Comparison of ENCODE assay signal across 9 mouse cellular contexts in the genomic region with DNA sequence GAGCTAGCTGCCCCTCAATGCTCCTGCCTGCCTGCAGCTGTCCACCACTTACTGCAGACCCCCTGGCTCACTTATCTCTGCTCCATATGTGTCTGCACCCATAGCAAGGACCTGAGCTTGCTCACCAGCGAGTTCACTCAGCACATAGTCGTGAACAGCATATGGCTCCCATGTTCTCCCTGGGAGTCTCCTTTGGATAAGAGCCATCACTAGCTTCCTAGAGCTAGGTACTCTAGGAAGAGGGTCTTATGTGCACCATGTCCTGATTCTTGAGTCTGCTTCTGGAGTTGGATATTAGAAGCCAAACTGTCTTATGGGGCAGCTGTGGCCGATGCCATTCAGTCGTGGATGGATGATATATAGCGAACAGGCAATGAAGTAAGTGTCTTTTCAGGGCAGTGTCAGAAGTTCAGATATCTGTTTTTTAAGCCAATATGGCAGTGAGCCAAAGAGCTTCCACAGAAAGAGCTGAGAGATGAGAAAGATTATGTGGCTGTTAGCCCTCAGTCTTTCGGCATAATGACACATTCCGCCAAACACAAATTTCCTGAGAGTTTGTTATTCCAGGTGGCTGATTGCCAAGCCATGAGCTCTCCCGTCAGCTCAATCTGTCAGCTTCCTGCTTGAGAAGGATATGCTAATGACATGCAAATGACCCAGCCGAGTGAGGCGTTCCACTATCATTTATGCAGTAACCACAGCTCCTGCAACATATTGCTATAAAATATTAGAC.
DNase-seq lines count a peak whose midpoint lies in the region; ATAC-seq and TF ChIP-seq lines count a peak whose summit lies in the region.
"Had no signal": no experiment of that assay in that cellular context is flagged by ENCODE, and none has a peak within 500 bp of the region (broad histone marks: within the 10 kb centered on the region; RNA-seq: fewer than 3 reads in every experiment).

No protein-coding gene starts in this region.

- WGBS in forebrain, postnatal 0 days: 11% methylated on average over 10 of the region's 10 CpGs
- WGBS in limb, embryonic 14.5 days: 45% methylated on average over 10 of the region's 10 CpGs

- no peaks in the 10 kb centered on the region for H3K9me3 ChIP-seq in forebrain, postnatal 0 days (ENCODE audit: low read length)
- no peaks in the 10 kb centered on the region for H3K9me3 ChIP-seq in limb, embryonic 14.5 days (ENCODE audit: control insufficient read depth, low read length)
- H3K9me3 ChIP-seq: liver, embryonic 15.5 days had no signal

- peaks cover 15% of the 10 kb centered on the region; the same call in 1 of the 2 replicates for H3K4me1 ChIP-seq in forebrain, postnatal 0 days (ENCODE audit: insufficient read depth)
- H3K4me1 ChIP-seq in limb, embryonic 14.5 days (ENCODE audit: control insufficient read depth, insufficient read depth, low read length): peaks cover 5% of the 10 kb centered on the region
- H3K4me1 ChIP-seq: liver, embryonic 15.5 days had no signal

- no peak overlapping the region for H3K4me2 ChIP-seq in forebrain, postnatal 0 days (ENCODE audit: low read depth)
- no peak overlapping the region for H3K4me2 ChIP-seq in limb, embryonic 14.5 days (replicated peaks; ENCODE audit: low read depth, low read length, severe bottlenecking)
- H3K4me2 ChIP-seq: liver, embryonic 15.5 days had no signal

- H3K4me3 ChIP-seq in forebrain, postnatal 0 days (ENCODE audit: low read depth, low read length): no peak overlapping the region
- no peak overlapping the region for H3K4me3 ChIP-seq in limb, embryonic 14.5 days (replicated peaks; ENCODE audit: low read length)
- H3K4me3 ChIP-seq: liver, embryonic 15.5 days had no signal

- peak overlapping the region; percentile 74 for H3K27ac ChIP-seq in forebrain, postnatal 0 days (ENCODE audit: low read depth, low read length)
- H3K27ac ChIP-seq in limb, embryonic 14.5 days (replicated peaks; ENCODE audit: low read depth, low read length): no peak overlapping the region
- H3K27ac ChIP-seq: liver, embryonic 15.5 days had no signal

- H3K27me3 ChIP-seq in forebrain, postnatal 0 days (ENCODE audit: insufficient read depth, low read length): no peaks in the 10 kb centered on the region
- H3K27me3 ChIP-seq in limb, embryonic 14.5 days (ENCODE audit: control insufficient read depth, insufficient read depth, low read length): no peaks in the 10 kb centered on the region
- H3K27me3 ChIP-seq: liver, embryonic 15.5 days had no signal

- no peak for TF ChIP-seq POLR2A in limb, embryonic 14.5 days (IDR thresholded peaks at IDR 0.05; ENCODE audit: borderline replicate concordance, extremely low read depth, insufficient read depth, insufficient read length)

- no peak for TF ChIP-seq CTCF in forebrain, postnatal 0 days (IDR thresholded peaks at IDR 0.05; ENCODE audit: low read depth)

- peak; percentile 81 for ATAC-seq in forebrain, postnatal 0 days
- no peak for ATAC-seq in limb, embryonic 14.5 days (ENCODE audit: low FRiP score, low read depth)

- H3K9ac ChIP-seq in forebrain, postnatal 0 days: no peak overlapping the region
- no peak overlapping the region for H3K9ac ChIP-seq in limb, embryonic 14.5 days (ENCODE audit: low read depth, low read length, severe bottlenecking)
- H3K9ac ChIP-seq: liver, embryonic 15.5 days had no signal

- peak; percentile 40 for DNase-seq in adrenal gland, postnatal 10 days
- DNase-seq in adrenal gland, adult 8-10 months: no peak
- DNase-seq in brain, adult 2 months (ENCODE audit: low read depth, low spot score): peak; percentile 92
- DNase-seq in forebrain, postnatal 0 days: peak; percentile 87
- DNase-seq in kidney, adult 18-20 months: peak; percentile 14
- DNase-seq in limb, embryonic 14.5 days (ENCODE audit: low spot score): peak; percentile 67
- DNase-seq in skeletal muscle tissue, adult 2 months (ENCODE audit: low read depth, low spot score): peak; percentile 56
- no peak for DNase-seq in testis, postnatal 10 days (ENCODE audit: low spot score)

- H3K36me3 ChIP-seq in forebrain, postnatal 0 days (ENCODE audit: insufficient read depth): peaks cover 60% of the 10 kb centered on the region
- H3K36me3 ChIP-seq in limb, embryonic 14.5 days (ENCODE audit: control insufficient read depth, insufficient read depth, low read length): peaks cover 52% of the 10 kb centered on the region
- H3K36me3 ChIP-seq: liver, embryonic 15.5 days had no signal

Comparison
In these comparisons a context has a peak if more than half of its experiments do, and no peak if none do; other contexts are left out.
1. DNase-seq: peak in adrenal gland, postnatal 10 days (single experiment), brain, adult 2 months (single experiment), forebrain, postnatal 0 days (single experiment), kidney, adult 18-20 months (single experiment), limb, embryonic 14.5 days (single experiment) and skeletal muscle tissue, adult 2 months (single experiment); none in adrenal gland, adult 8-10 months (single experiment) and testis, postnatal 10 days (single experiment).